Mouse (Mus musculus) hindbrain, embryonic 10.5 days (tissue): ENCODE results near the gene Lrba. TPM values are rescaled to one million over a fixed set of nuclear protein-coding genes. Genes with fewer than 3 reads are reported as not detected.

Experiments used
- DNase-seq: peaks from one replicate; pipeline ENCODE4 v3.0.0-alpha.2; 2017; ENCODE audit warnings: low spot score
- H3K27ac ChIP-seq: fragments of 300-500 bp; sonication (generic); 2 replicates; pipeline ENCODE4 v1.5.1; 2016; ENCODE audit warnings: mild to moderate bottlenecking, moderate library complexity
- H3K27me3 ChIP-seq: fragments of 300-500 bp; sonication (generic); 2 replicates; pipeline ENCODE4 v1.6.1; 2016; ENCODE audit warnings: mild to moderate bottlenecking; ENCODE audit not compliant: poor library complexity, insufficient read depth, severe bottlenecking
- H3K36me3 ChIP-seq: fragments of 300-500 bp; sonication (generic); 2 replicates; pipeline ENCODE4 v1.6.1; 2016; ENCODE audit warnings: mild to moderate bottlenecking, moderate library complexity
- H3K4me1 ChIP-seq: fragments of 300-500 bp; sonication (generic); replicated peaks from 2 replicates; pipeline ENCODE4 v1.6.1; 2016; ENCODE audit warnings: mild to moderate bottlenecking
- H3K4me3 ChIP-seq: fragments of 300-500 bp; sonication (generic); 2 replicates; pipeline ENCODE4 v1.5.1; 2016; ENCODE audit warnings: mild to moderate bottlenecking, moderate library complexity
- H3K9me3 ChIP-seq: fragments of 300-500 bp; sonication (generic); 2 replicates; pipeline ENCODE4 v1.6.1; 2016; ENCODE audit warnings: mild to moderate bottlenecking, moderate library complexity
- WGBS: fragments of 180-500 bp; shearing (Covaris S2); methylation state at CpG from one replicate; pipeline ENCODE4 v1.1.7; 2016; 5-methylcytosine and 5-hydroxymethylcytosine counted together
- polyA plus RNA-seq: library from polyadenylated mRNA; unstranded; fragments of >200 nt; fragmentation: Nextera tagmentation; extraction: Ambion mirVana; gene quantifications from 2 replicates; pipeline ENCODE4 v1.2.1, GENCODE M21; 2016

Gene Lrba
- polyA plus RNA-seq, 1 experiment from 2014 or later, result 4.5 TPM

DNA sequence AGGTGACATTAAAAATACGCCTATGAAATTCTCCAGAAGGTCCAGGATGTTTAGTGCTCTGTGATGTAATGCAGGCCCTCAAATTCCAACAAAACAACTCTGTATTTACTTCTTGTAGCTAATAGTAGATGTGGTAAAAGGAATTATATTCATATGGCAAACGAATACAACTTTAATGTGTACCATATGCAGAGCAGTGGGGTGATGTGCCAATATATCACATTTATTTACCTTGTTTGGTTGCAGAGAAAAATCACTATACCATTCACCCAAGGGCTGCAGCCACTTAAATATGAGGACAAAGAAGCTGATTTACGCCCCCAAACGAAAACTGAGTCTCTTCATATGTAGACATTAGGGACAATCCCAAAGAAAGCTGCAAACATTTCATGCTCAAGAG, 538.0 kb downstream of the Lrba start:
- no peak for DNase-seq
- WGBS, result 88% methylated on average over 4 of the region's 4 CpGs
- 0 out of 2 replicates have a peak, but pooled peaks cover 3% of the 10 kb centered on the region for H3K4me1 ChIP-seq
- H3K27ac ChIP-seq, result no peak overlapping the region
- H3K36me3 ChIP-seq, result no peaks in the 10 kb centered on the region
- H3K9me3 ChIP-seq, result no peaks in the 10 kb centered on the region
- H3K27me3 ChIP-seq, result no peaks in the 10 kb centered on the region
- H3K4me3 ChIP-seq, result no peak overlapping the region

DNA sequence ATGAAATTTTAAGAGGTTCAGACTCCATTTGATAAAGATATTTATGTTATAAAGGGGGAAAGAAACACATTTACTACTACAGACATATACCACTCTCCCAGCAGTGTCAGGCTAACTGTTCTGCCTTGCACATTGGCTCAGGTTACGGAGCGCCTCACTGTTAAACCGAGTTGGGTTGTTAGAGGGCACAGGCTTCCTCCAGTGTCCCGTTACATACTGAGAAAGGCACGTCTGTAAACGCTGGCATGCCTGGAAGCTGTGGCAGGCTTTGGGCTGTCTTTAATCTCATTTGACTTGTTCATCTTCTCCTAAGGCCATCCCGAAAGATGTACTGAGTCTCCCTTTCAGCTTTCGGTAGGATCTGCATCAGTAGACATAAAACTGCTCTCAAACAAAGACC, 544.1 kb downstream of the Lrba start:
- no peak overlapping the region for H3K4me3 ChIP-seq
- no peaks in the 10 kb centered on the region for H3K36me3 ChIP-seq
- no peaks in the 10 kb centered on the region for H3K9me3 ChIP-seq
- no peak for DNase-seq
- peak overlapping the region; percentile 50; the same call in 1 of the 2 replicates for H3K27ac ChIP-seq
- no peaks in the 10 kb centered on the region for H3K27me3 ChIP-seq
- H3K4me1 ChIP-seq, result peaks cover 18% of the 10 kb centered on the region
- 31% methylated on average over 8 of the region's 8 CpGs for WGBS

DNA sequence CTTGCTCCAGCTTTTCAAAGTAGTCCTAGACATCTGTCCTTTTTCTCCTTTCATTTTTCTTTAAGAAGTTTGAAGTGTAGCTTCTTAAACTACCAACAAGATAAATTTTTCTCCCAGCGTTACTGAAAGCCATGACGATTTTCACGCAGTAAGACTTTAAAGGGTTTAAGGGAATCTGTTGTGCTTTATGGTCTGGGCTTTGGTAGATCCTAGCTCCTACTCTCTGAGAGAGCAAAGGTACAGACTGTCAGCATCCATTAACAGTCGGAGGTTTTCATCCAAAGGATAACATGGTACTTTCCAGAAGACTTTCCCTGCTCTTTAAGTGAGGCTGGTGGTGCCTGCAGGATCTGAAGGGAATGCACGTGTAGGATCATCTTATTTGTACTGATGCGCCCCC, 544.5 kb downstream of the Lrba start:
- H3K36me3 ChIP-seq, result no peaks in the 10 kb centered on the region
- H3K4me3 ChIP-seq, result no peak overlapping the region
- H3K27ac ChIP-seq, result peak overlapping the region; percentile 50; the same call in 1 of the 2 replicates
- no peaks in the 10 kb centered on the region for H3K9me3 ChIP-seq
- 66% methylated on average over 6 of the region's 6 CpGs for WGBS
- no peaks in the 10 kb centered on the region for H3K27me3 ChIP-seq
- peaks cover 18% of the 10 kb centered on the region for H3K4me1 ChIP-seq
- no peak for DNase-seq

DNA sequence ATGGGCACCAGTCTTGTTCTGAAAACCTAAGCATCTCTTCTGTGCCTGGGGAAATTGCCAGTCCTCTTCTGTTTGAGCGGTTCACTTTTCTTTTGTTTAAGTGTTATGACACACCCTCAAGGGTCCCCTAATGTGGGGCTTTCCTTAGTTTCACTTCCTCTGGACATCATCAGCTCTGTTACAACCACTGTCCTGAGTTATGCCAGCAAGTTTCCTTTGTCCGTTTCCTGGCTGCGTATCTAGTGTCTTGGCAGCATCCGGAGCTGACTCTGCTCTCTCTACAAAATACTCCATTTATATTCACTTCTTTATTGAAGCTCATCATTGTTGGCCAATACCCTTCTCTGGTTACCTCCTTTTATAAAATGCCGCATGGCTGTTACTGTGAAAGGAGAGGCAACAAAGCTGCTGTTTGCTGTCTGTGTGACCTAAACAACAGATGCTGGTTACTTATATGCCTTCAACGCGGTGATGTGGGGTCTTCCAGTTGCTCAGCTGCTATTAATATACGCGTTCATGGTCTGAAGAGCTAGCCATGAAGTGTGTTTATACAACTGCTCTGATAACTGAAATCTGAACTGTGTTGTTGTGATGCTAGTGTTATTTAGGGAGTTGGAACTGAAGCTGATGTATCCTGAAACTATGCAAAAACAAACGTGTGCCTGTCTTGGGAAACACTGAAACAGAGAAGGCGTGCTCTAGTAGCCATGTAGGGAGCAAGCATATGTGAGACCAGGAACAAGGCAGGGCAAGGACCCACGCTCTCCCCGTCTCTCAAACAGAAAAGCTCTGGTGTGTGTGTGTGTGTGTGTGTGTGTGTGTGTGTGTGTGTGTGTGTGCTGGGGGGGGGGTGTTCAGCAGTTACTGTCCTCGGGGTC, 550.3 kb downstream of the Lrba start:
- DNase-seq, result no peak
- Histone ChIP-seq H3K27ac (peak overlapping the region; percentile 78), H3K27me3 (no peaks in the 10 kb centered on the region), H3K36me3 (no peaks in the 10 kb centered on the region), H3K4me3 (no peak overlapping the region), H3K4me1 (peaks cover 19% of the 10 kb centered on the region), H3K9me3 (no peaks in the 10 kb centered on the region)
- 62% methylated on average over 14 of the region's 14 CpGs for WGBS

DNA sequence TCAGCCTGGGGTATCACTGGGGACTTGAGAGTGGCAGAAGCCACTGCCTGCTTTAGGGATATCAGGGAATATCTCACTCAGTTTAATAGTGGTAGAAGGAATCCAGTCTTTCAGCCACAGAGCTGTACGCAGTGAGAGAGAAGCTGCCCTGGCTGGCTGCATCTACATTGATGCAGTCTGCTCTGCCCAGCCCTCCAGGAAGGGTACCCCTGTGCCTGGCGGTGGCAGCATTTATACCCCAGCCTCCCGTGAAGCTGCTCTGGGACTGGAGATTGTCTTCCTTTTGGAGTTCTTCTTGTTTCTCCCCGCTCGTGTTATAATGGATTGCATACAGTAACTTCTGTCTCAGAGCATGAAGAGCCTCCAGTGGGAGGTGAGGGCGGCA, 551.0 kb downstream of the Lrba start:
- H3K4me3 ChIP-seq, result no peak overlapping the region
- no peaks in the 10 kb centered on the region for H3K36me3 ChIP-seq
- no peaks in the 10 kb centered on the region for H3K9me3 ChIP-seq
- H3K4me1 ChIP-seq, result peaks cover 16% of the 10 kb centered on the region
- H3K27ac ChIP-seq, result peak overlapping the region; percentile 78
- no peak for DNase-seq
- H3K27me3 ChIP-seq, result no peaks in the 10 kb centered on the region
- WGBS, result 83% methylated on average over 6 of the region's 6 CpGs

DNA sequence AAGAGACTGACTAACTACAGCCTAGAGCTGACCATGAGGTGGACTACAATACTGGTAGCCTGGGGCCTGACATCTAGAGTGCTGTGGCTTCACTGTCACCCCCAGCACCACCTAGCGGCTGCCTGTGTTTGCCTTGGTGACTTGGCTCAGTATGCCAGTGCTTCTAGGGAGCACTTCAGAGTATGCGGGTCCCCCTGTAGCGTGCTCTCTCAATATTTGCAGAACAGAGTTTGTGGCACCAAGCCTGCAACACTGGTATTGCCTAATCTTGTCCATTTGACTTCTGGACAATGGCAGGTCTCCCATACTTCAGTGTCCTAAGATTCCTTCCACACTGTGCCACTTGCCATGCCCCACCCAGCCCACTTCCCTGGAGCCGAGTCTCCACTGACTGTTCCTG, 555.2 kb downstream of the Lrba start:
- no peak for DNase-seq
- Histone ChIP-seq H3K4me3 (no peak overlapping the region), H3K27me3 (no peaks in the 10 kb centered on the region), H3K27ac (no peak overlapping the region), H3K36me3 (peaks cover 20% of the 10 kb centered on the region), H3K9me3 (no peaks in the 10 kb centered on the region), H3K4me1 (peaks cover 20% of the 10 kb centered on the region)
- WGBS, result 68% methylated on average over 4 of the region's 4 CpGs

DNA sequence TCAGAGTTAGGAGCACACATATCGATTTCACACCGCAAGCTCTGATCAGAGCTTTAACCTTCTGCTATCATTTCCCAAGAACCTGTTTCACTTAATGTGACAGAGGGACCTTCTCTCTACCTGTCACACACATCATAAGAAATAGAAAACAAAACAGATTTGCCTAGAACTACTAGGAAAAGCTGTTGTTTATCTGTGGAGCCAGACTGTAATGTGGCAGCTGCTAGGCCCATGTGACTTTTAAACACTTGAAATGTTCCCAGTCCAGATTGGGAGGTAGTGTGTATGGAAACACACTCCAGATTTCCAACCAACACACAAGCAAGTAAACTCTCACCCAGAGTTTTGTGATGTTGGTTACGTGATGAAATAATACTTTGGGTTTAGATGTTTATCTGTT, 559.6 kb downstream of the Lrba start:
- H3K9me3 ChIP-seq, result no peaks in the 10 kb centered on the region
- 93% methylated on average over 3 of the region's 3 CpGs for WGBS
- H3K27me3 ChIP-seq, result no peaks in the 10 kb centered on the region
- peaks cover 48% of the 10 kb centered on the region for H3K36me3 ChIP-seq
- H3K27ac ChIP-seq, result no peak overlapping the region
- H3K4me3 ChIP-seq, result no peak overlapping the region
- H3K4me1 ChIP-seq, result peaks cover 29% of the 10 kb centered on the region
- DNase-seq, result no peak

DNA sequence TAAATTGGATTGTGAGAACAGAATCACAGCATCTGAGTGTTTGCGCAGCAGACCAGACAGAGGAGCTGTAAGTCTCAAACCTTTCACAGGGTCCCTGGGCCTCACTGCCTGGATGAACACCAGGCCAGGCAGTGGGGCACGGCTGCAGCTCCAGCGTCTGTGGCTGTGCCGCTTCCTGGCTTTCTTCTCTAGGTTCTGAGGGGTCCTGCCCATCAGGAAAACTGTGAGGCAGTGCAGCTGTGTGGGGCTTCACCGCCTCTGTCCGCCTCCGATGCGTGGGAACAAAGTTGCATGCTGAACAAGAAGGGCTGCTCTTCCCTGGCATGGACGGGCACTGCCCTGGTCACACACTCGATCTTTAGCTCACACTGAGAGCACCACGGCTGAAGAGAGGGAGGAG, 560.5 kb downstream of the Lrba start:
- Histone ChIP-seq H3K27me3 (no peaks in the 10 kb centered on the region), H3K4me3 (no peak overlapping the region), H3K9me3 (no peaks in the 10 kb centered on the region), H3K36me3 (peaks cover 48% of the 10 kb centered on the region), H3K4me1 (peaks cover 38% of the 10 kb centered on the region), H3K27ac (0 out of 2 replicates have a peak overlapping the region, but pooled peaks have one; percentile 19)
- 82% methylated on average over 11 of the region's 11 CpGs for WGBS
- DNase-seq, result no peak

DNA sequence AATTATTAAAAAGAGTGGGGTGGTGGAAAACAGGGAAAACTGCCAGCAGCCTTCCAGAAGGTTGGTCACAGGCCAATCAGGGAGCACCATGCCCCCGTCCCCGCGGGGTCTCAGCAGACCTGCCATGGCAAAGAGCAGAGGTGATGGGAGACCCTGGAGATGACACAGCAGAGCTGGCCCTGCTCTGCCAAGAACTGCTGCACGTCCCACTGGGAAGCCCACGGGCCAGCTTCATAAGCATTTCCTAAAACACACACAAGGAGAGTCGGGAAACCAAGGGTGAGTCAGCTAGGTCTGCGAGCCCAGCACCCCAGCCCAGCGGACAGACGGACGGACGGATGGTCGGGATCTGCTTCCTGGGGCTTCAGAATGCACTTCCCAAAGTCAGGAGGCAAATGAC, 561.8 kb downstream of the Lrba start:
- Histone ChIP-seq H3K27me3 (no peaks in the 10 kb centered on the region), H3K4me3 (no peak overlapping the region), H3K9me3 (no peaks in the 10 kb centered on the region), H3K36me3 (peaks cover 53% of the 10 kb centered on the region), H3K27ac (peak overlapping the region; percentile 60; the same call in 1 of the 2 replicates), H3K4me1 (peaks cover 49% of the 10 kb centered on the region)
- DNase-seq, result no peak
- 88% methylated on average over 12 of the region's 12 CpGs for WGBS

DNA sequence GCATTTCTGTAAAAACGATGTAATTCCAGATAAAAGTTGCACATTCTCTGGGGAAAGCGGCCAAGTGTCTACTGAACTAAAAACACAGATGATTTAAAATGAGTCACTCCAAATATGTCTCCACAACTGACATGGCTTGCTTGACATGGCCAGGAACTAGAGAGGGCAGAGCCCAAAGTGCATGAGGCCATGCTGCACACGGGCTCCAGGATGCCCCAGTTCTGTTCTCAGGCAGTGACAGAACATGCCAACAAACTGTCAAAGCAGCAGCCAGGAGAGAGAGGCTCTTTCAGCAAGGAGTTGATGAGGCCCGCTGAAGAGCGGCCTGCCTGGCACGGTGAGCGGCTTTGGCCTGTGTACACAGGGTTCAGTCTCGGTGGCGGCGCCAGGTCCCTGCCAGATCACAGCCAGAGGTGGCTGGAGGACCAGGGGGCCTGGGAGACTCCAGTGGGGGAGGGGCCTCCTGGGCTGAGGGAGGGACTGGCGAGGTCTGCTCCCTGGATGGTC, 562.4 kb downstream of the Lrba start:
- H3K36me3 ChIP-seq, result peaks cover 58% of the 10 kb centered on the region
- no peak for DNase-seq
- 80% methylated on average over 11 of the region's 11 CpGs for WGBS

DNA sequence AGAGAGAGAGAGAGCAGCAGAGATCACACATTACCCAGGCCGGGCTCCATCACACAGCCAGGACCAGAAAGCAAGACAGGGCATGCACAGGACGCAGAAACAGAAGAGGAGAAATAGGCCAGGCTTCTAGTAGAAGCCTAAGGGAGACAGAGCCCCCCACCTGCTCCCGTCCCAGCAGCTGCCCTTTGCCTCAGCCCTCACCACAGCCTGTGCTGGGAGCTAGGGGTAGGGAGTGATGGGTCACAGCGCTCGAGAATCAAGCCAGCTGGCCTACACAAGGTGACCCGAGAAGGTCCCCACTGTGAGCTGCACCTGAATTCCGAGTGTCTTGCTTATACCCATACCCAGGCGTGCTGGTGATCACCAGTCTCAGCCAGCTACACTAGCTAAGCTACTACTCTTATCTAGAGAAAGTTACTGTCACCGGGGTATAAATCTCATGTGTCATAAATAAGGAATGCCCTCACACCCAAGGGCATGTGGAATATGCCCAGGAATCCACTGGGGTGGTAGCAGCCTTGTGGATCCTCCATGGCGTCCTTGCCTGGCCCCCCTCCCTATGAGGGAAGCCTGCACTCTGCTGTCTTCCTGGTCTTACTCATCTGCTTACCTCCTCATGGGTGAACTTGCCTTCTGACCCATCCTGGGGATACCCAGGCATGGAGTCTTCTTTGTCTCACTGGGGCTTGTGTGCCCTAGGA, 563.1 kb downstream of the Lrba start:
- H3K4me1 ChIP-seq, result peaks cover 49% of the 10 kb centered on the region
- peak overlapping the region; percentile 68 for H3K27ac ChIP-seq
- no peak overlapping the region for H3K4me3 ChIP-seq
- no peaks in the 10 kb centered on the region for H3K9me3 ChIP-seq
- H3K36me3 ChIP-seq, result peaks cover 64% of the 10 kb centered on the region
- DNase-seq, result no peak
- 88% methylated on average over 10 of the region's 10 CpGs for WGBS
- H3K27me3 ChIP-seq, result no peaks in the 10 kb centered on the region

More for the DNA sequence above, 562.4 kb downstream of the Lrba start:
- Histone ChIP-seq H3K9me3 (no peaks in the 10 kb centered on the region), H3K27ac (peak overlapping the region; percentile 68), H3K27me3 (no peaks in the 10 kb centered on the region), H3K4me1 (peaks cover 49% of the 10 kb centered on the region), H3K4me3 (no peak overlapping the region)

DNA sequence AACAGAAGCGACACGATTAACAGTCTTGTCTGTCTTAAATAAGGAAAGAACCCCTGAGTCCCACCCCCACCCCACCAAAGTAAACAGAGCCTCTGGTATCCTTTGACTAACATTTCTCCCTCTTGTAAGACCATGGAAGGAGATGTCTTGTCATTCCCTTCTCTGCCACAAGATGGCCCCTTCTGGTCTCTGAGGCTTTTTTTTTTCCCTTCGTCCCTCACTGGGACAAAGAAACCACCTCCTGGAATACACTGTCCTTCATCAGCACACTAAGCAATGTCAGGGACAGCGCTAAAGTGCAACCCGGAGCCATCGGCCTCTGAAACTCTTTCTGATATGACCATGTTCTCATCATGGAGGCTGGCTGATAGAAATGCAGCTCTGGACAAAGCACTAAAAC, 564.2 kb downstream of the Lrba start:
- peak; percentile 65 for DNase-seq
- Histone ChIP-seq H3K27ac (peak overlapping the region; percentile 84), H3K36me3 (peaks cover 72% of the 10 kb centered on the region), H3K4me3 (no peak overlapping the region), H3K9me3 (no peaks in the 10 kb centered on the region), H3K27me3 (no peaks in the 10 kb centered on the region), H3K4me1 (peaks cover 40% of the 10 kb centered on the region)
- 39% methylated on average over 6 of the region's 6 CpGs for WGBS

DNA sequence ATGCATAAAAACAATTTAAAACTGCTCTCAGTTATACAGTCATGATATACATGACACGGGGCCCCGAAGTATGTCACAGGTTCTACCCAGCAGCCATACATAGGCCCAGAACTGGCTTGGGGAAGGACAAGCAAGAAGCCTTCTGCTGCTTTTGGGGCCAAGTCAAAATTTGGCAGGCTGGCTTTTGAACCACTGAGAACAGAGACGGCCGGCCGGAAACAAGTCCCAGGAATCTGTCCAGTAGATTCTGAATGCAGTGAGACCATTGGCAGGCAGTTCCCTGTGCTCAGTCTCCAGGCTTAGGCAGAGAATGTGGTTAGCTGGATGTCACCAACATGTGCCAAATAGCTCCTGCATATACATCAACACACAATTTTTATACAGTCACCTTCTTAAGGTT, 565.3 kb downstream of the Lrba start:
- DNase-seq, result no peak
- no peak overlapping the region for H3K4me3 ChIP-seq
- H3K36me3 ChIP-seq, result peaks cover 66% of the 10 kb centered on the region
- H3K4me1 ChIP-seq, result peaks cover 40% of the 10 kb centered on the region
- no peaks in the 10 kb centered on the region for H3K27me3 ChIP-seq
- no peaks in the 10 kb centered on the region for H3K9me3 ChIP-seq
- H3K27ac ChIP-seq, result peak overlapping the region; percentile 84; the same call in 1 of the 2 replicates
- WGBS, result 90% methylated on average over 5 of the region's 5 CpGs
